Mouse (Mus musculus) heart, embryonic 16.5 days (tissue): ENCODE measurements around the gene Lrguk. TPM values are rescaled to one million over a fixed set of nuclear protein-coding genes. Genes with fewer than 3 reads are reported as not detected.

ENCODE experiments used
- ATAC-seq: fragments of 200-750 bp; cut with Nextera tagmentation; replicated peaks from 2 replicates; pipeline ENCODE4 v1.8.0; 2017; ENCODE audit warnings: moderate number of reproducible peaks; ENCODE audit not compliant: insufficient read depth, low FRiP score; ENCODE audit errors: extremely low read depth
- H3K27ac ChIP-seq: fragments of 300-500 bp; sonication (generic); 2 replicates; pipeline ENCODE4 v1.5.1; 2014; ENCODE audit warnings: mild to moderate bottlenecking, low read length, control low read depth, moderate library complexity
- H3K27me3 ChIP-seq: fragments of 300-500 bp; sonication (generic); 2 replicates; pipeline ENCODE4 v1.6.1; 2014; ENCODE audit warnings: low read length, mixed read lengths; ENCODE audit not compliant: control insufficient read depth, insufficient read depth
- H3K36me3 ChIP-seq: fragments of 300-500 bp; sonication (generic); 2 replicates; pipeline ENCODE4 v1.6.1; 2014; ENCODE audit not compliant: control insufficient read depth, insufficient read depth
- H3K4me1 ChIP-seq: fragments of 300-500 bp; sonication (generic); 2 replicates; pipeline ENCODE4 v1.6.1; 2014; ENCODE audit warnings: low read length, mixed read lengths; ENCODE audit not compliant: control insufficient read depth, insufficient read depth
- H3K4me2 ChIP-seq: fragments of 300-500 bp; sonication (generic); 2 replicates; pipeline ENCODE4 v1.6.1; 2014; ENCODE audit warnings: low read depth, mild to moderate bottlenecking, control low read depth, low read length
- H3K4me3 ChIP-seq: fragments of 300-500 bp; sonication (generic); 2 replicates; pipeline ENCODE4 v1.5.1; 2014; ENCODE audit warnings: mild to moderate bottlenecking, control low read depth, low read length
- H3K9ac ChIP-seq: fragments of 300-500 bp; sonication (generic); 2 replicates; pipeline ENCODE4 v1.6.1; 2014; ENCODE audit warnings: low read length, control low read depth
- H3K9me3 ChIP-seq: fragments of 300-500 bp; sonication (generic); replicated peaks from 2 replicates; pipeline ENCODE4 v1.6.1; 2016; ENCODE audit warnings: low read length; ENCODE audit not compliant: control insufficient read depth
- WGBS: fragments of 180-500 bp; shearing (Covaris S2); extraction: QIAGEN DNeasy Blood & Tissue Kit; methylation state at CpG from one replicate; pipeline ENCODE4 v1.1.7; 2014; 5-methylcytosine and 5-hydroxymethylcytosine counted together
- polyA plus RNA-seq: library from polyadenylated mRNA; unstranded; fragments of >200 nt; fragmentation: Nextera tagmentation; extraction: Ambion mirVana; gene quantifications from 2 replicates; pipeline ENCODE4 v1.2.1, GENCODE M21; 2015

Lrguk gene
- polyA plus RNA-seq, 1 experiment from 2014 or later, result 0.35 TPM

GRCm38 (mm10) chr6:34046551-34047186 lies 17.4 kb downstream of the Lrguk start:
- WGBS, result 77% methylated on average over 11 of the region's 11 CpGs
- no peaks in the 10 kb centered on the region for H3K27me3 ChIP-seq
- no peak overlapping the region for H3K4me2 ChIP-seq
- H3K9ac ChIP-seq, result no peak overlapping the region
- no peak overlapping the region for H3K4me3 ChIP-seq
- 0 out of 2 replicates have a peak, but pooled peaks cover 3% of the 10 kb centered on the region for H3K4me1 ChIP-seq
- no peaks in the 10 kb centered on the region for H3K9me3 ChIP-seq
- no peak overlapping the region for H3K27ac ChIP-seq
- no peak for ATAC-seq
- H3K36me3 ChIP-seq, result no peaks in the 10 kb centered on the region

GRCm38 (mm10) chr6:34049433-34049832 lies 20.2 kb downstream of the Lrguk start:
- 66% methylated on average over 2 of the region's 2 CpGs for WGBS
- Histone ChIP-seq H3K27ac (no peak overlapping the region), H3K36me3 (no peaks in the 10 kb centered on the region), H3K4me2 (no peak overlapping the region), H3K27me3 (no peaks in the 10 kb centered on the region), H3K9me3 (no peaks in the 10 kb centered on the region), H3K4me1 (0 out of 2 replicates have a peak, but pooled peaks cover 3% of the 10 kb centered on the region), H3K4me3 (no peak overlapping the region), H3K9ac (no peak overlapping the region)
- no peak for ATAC-seq

GRCm38 (mm10) chr6:34059741-34060140 lies 30.5 kb downstream of the Lrguk start:
- H3K4me1 ChIP-seq, result no peaks in the 10 kb centered on the region
- H3K4me2 ChIP-seq, result no peak overlapping the region
- H3K9me3 ChIP-seq, result no peaks in the 10 kb centered on the region
- H3K27ac ChIP-seq, result no peak overlapping the region
- ATAC-seq, result no peak
- no peak overlapping the region for H3K4me3 ChIP-seq
- no peaks in the 10 kb centered on the region for H3K27me3 ChIP-seq
- no peaks in the 10 kb centered on the region for H3K36me3 ChIP-seq
- no peak overlapping the region for H3K9ac ChIP-seq
- WGBS, result 88% methylated on average over 6 of the region's 6 CpGs

GRCm38 (mm10) chr6:34066790-34067189 lies 37.5 kb downstream of the Lrguk start:
- H3K4me1 ChIP-seq, result no peaks in the 10 kb centered on the region
- no peaks in the 10 kb centered on the region for H3K9me3 ChIP-seq

GRCm38 (mm10) chr6:34067271-34067670 lies 38.0 kb downstream of the Lrguk start:
- Histone ChIP-seq H3K27ac (no peak overlapping the region), H3K4me3 (no peak overlapping the region), H3K27me3 (no peaks in the 10 kb centered on the region), H3K9ac (no peak overlapping the region), H3K9me3 (no peaks in the 10 kb centered on the region), H3K4me2 (no peak overlapping the region), H3K4me1 (no peaks in the 10 kb centered on the region), H3K36me3 (no peaks in the 10 kb centered on the region)
- ATAC-seq, result no peak
- 93% methylated on average over 8 of the region's 8 CpGs for WGBS

More at GRCm38 (mm10) chr6:34066790-34067189, 37.5 kb downstream of the Lrguk start:
- Histone ChIP-seq H3K9ac (no peak overlapping the region), H3K36me3 (no peaks in the 10 kb centered on the region), H3K4me2 (no peak overlapping the region), H3K4me3 (no peak overlapping the region), H3K27me3 (no peaks in the 10 kb centered on the region), H3K27ac (no peak overlapping the region)
- no peak for ATAC-seq
- 87% methylated on average over 7 of the region's 7 CpGs for WGBS

- Histone ChIP-seq H3K4me2 (no peak overlapping the region), H3K36me3 (no peaks in the 10 kb centered on the region), H3K4me3 (no peak overlapping the region), H3K9ac (no peak overlapping the region), H3K27ac (no peak overlapping the region), H3K9me3 (no peaks in the 10 kb centered on the region), H3K27me3 (no peaks in the 10 kb centered on the region), H3K4me1 (no peaks in the 10 kb centered on the region)
- WGBS, result 46% methylated on average over 5 of the region's 5 CpGs
- ATAC-seq, result no peak
These were observed 42.7 kb downstream of the Lrguk start for GRCm38 (mm10) chr6:34071936-34072335.

GRCm38 (mm10) chr6:34073931-34074442 lies 44.7 kb downstream of the Lrguk start:
- Histone ChIP-seq H3K4me3 (no peak overlapping the region), H3K4me1 (no peaks in the 10 kb centered on the region), H3K9ac (no peak overlapping the region), H3K27me3 (no peaks in the 10 kb centered on the region), H3K4me2 (no peak overlapping the region), H3K36me3 (no peaks in the 10 kb centered on the region), H3K27ac (no peak overlapping the region), H3K9me3 (no peaks in the 10 kb centered on the region)
- WGBS, result 80% methylated on average over 3 of the region's 3 CpGs
- ATAC-seq, result no peak

- Histone ChIP-seq H3K4me3 (no peak overlapping the region), H3K27ac (no peak overlapping the region), H3K9me3 (no peaks in the 10 kb centered on the region), H3K36me3 (no peaks in the 10 kb centered on the region), H3K4me1 (no peaks in the 10 kb centered on the region), H3K4me2 (no peak overlapping the region), H3K9ac (no peak overlapping the region), H3K27me3 (no peaks in the 10 kb centered on the region)
- 85% methylated on average over 11 of the region's 11 CpGs for WGBS
- no peak for ATAC-seq
These were observed 46.3 kb downstream of the Lrguk start for GRCm38 (mm10) chr6:34075520-34075919.

- H3K27me3 ChIP-seq, result no peaks in the 10 kb centered on the region
- H3K9ac ChIP-seq, result no peak overlapping the region
- ATAC-seq, result no peak
- WGBS, result 84% methylated on average over 5 of the region's 5 CpGs
- no peak overlapping the region for H3K4me3 ChIP-seq
- H3K36me3 ChIP-seq, result no peaks in the 10 kb centered on the region
- H3K4me1 ChIP-seq, result no peaks in the 10 kb centered on the region
- H3K4me2 ChIP-seq, result no peak overlapping the region
- no peaks in the 10 kb centered on the region for H3K9me3 ChIP-seq
- H3K27ac ChIP-seq, result no peak overlapping the region
These were observed 54.2 kb downstream of the Lrguk start for GRCm38 (mm10) chr6:34083471-34083870.
